Mouse (Mus musculus): ENCODE measurements around the gene Fpr1. TPM values are rescaled to one million over a fixed set of nuclear protein-coding genes. Genes with fewer than 3 reads are reported as not detected.
A peak's percentile ranks its signal among the peaks of the same experiment; 100 is the strongest.
"Not testable (repeated sequence)": the region's sequence is repeated elsewhere in the genome, so short reads cannot be mapped to it uniquely, and the experiment has no call there.

Fpr1 gene
- total RNA-seq, 2 experiments from 2014 or later = not detected

DNA sequence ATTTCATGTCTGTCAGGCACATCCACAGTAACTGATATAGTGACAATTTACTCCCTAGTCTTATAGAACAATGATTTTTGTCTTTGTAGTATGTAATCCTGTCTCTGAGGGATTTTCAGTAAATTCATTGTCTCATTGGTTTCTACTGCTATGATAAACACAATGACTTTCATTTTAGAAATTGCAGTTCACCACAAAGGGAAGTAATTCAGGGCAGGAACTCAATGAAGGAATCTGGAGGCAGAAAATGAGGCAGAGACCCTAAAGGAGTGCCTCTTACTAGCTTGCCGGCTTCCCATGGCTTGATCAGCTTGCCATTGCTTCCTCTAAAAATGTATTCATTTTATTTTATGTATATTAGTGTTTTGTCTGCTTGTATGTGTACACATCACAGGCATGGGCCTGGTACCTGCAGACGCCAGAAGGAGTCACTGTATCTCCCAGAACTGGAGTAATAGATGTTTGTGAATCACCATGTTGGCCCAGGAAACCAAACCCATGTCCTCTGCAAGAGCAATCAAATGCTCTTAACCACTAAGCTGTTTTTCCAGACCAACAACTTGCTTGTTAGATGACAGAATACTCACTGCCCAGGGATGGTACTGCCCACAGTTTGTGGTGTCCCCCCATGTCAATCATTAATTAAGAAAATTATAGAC is 12.7 kb downstream of the Fpr1 start:
- no peak for TF ChIP-seq CTCF (conservative IDR thresholded peaks at IDR 0.05)
- Histone ChIP-seq H3K27ac (no peak overlapping the region), H3K4me3 (no peak overlapping the region)
- DNase-seq (ENCODE audit: low spot score in 2 of 2) = no peak

DNA sequence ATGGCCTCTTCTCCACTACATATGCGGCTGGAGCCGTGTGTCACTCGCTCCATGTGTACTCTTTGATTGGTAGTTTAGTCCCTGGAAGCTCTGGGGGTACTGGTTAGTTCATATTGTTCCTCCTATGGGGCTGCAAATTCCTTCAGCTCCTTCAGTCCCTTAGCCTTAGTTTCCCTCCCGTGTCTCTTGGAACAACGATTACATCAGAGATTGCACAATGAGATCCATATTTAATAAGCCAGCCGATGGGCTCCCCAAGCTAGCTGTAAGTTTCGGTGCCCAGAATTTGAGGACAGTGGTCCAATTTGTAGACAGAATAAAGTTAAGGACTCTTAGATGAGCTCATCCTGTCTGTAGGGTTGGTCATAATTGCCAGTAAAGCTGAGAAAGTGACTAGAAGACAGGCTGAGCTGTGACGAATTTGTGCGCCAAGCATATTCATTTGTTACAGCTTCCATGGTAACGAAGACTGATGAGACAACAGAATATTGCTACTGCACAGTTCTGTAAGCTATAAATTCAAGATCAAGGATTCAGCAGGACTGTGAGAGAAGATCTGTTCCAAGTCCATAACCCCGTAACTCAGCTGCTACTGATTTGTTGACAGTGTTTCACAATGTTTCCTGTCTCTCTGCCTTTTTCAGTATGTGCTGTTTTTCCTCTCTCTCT is 16.8 kb downstream of the Fpr1 start:
- Histone ChIP-seq H3K4me3 (no peak overlapping the region), H3K27ac (no peak overlapping the region)
- peak in 1 of 2 experiments; percentile 44 for DNase-seq (ENCODE audit: low spot score in 2 of 2)
- no peak for TF ChIP-seq CTCF (conservative IDR thresholded peaks at IDR 0.05)

DNA sequence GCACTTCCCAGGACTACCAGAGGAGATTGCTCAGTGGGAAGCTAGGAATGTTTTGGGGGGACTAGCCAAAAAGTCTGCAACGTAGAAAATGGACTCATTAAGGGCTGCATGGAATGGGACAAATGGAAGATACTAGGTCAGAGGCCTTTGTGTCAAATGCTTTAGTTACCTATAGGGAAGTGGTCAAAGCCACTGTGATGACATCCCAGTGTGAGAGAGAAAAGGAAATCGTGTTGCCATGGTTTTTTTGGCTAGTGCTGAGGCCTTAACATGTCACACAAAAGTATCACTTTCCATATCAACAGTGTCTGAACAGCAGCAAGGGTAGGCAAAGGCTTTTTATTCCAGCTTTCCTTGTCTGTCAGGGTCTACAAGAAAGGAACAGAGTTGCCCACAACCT is 18.6 kb downstream of the Fpr1 start:
- no peak overlapping the region for H3K4me3 ChIP-seq
- H3K27ac ChIP-seq = no peak overlapping the region
- DNase-seq (ENCODE audit: low spot score in 2 of 2) = no peak
- no peak for TF ChIP-seq CTCF (conservative IDR thresholded peaks at IDR 0.05)

DNA sequence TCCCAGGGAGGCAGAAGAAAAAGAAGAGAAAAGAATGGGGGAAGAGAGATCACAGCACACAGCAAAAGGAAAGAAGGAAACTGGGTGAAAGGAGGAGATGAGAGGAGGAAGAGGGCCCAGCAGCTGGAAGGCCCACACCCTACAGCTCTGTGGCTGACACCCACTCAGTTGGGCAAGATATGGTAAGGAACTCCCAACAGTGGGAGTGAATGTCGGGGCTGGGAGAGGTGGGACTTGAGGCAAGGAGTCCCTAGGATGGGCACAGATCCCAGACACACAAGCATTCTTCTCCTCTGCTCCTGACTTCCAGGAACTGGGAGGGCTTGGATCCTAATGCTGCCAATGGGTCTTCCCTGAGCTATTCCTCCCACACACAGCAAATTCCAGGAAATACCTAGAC is 21.4 kb downstream of the Fpr1 start:
- DNase-seq (ENCODE audit: low spot score in 2 of 2) = no peak
- TF ChIP-seq CTCF (conservative IDR thresholded peaks at IDR 0.05) = no peak
- no peak overlapping the region for H3K4me3 ChIP-seq
- H3K27ac ChIP-seq = no peak overlapping the region

DNA sequence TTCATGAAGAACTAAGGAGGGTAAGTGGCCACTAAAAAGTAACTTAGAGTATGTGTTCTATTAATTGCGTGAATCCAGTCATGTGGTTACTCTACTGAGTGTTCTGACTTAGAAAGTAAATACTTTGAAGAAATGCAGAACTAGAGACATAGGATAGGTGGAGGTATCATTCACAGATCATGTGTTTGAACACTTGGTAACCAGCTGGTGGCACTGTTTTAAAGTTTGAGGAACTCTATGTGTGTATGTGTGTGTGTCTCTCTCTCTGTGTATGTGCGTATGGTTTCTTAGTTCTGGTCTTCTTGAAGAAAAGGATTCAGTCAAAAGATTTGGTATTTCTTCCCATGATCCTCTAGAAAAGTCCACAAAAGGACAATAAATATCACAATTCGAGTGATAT is 23.6 kb downstream of the Fpr1 start:
- DNase-seq (ENCODE audit: low spot score in 2 of 2) = no peak
- no peak overlapping the region for H3K27ac ChIP-seq
- no peak overlapping the region for H3K4me3 ChIP-seq
- TF ChIP-seq CTCF (conservative IDR thresholded peaks at IDR 0.05) = peak; percentile 35

GRCm38 (mm10) chr17:17857446-17857845 is 26.3 kb downstream of the Fpr1 start:
- no peak for TF ChIP-seq CTCF (conservative IDR thresholded peaks at IDR 0.05)
- DNase-seq (ENCODE audit: low spot score in 2 of 2) = no peak
- H3K4me3 ChIP-seq = no peak overlapping the region
- no peak overlapping the region for H3K27ac ChIP-seq

DNA sequence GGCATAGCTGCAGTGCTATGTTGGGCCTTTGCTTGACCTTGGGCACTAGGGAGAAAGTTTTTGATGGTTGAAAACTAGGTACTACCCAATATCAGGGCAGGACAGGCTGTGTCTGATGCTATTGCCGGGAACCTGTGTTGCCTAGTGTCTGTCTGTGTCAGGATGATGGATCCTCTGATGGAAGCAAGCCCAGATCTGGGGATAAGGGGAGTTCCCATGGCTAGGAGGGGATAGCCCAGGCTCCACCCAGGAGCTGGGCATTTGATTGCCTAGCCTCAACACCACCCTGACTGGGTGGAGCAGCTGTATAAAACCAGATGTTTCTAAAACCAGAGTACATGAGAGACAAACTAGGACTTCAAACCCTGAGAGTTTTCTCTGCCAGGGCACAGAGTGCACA is 27.1 kb downstream of the Fpr1 start:
- no peak for TF ChIP-seq CTCF (conservative IDR thresholded peaks at IDR 0.05)
- H3K27ac ChIP-seq = no peak overlapping the region
- DNase-seq (ENCODE audit: low spot score in 2 of 2) = no peak
- H3K4me3 ChIP-seq = no peak overlapping the region

DNA sequence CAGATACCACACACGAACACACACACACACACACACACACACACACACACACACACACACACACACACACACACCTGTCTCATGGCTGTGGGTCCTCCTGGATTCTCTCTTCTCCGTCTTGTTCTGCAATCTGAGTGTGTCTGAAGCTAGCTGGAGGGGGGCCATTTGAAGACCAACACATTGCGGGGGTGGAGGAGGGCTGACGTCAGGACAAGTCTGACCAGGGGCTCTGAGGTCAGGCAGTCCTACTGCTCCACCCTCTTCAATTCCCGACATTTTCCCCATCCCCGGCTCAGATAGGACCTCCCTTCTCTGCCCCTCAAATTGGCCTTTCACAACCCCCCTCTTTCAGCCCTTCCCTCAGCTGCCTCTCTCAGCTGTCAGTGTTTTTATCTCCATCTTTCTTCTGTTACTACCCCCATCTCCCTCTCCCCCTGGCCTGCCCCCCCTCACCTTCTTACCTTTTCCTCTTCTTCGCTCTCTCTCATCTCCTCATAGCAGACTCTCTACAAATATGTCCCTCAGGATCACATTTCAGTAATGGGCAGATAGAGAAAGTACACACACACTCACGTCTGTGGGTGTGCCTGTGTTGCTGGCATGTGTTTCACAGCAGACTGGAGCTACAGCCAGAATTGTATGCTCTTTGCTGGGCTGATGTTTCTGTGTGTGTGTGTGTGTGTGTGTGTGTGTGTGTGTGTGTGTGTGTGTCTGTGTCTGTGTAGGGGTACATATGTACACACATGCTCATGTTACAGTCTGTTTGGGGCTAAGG is 28.5 kb downstream of the Fpr1 start, which contains the start of gene Has1:
Gene Has1, minus strand, starts transcription at position 142 of the 775 bp plus-strand sequence.
- no peak for TF ChIP-seq CTCF (conservative IDR thresholded peaks at IDR 0.05)
- no peak within 1 kb of the TSS for H3K4me3 ChIP-seq
- H3K27ac ChIP-seq = no peak within 1 kb of the TSS
- DNase-seq (ENCODE audit: low spot score in 2 of 2) = no peak

- no peak for TF ChIP-seq CTCF (conservative IDR thresholded peaks at IDR 0.05)
- no peak overlapping the region for H3K27ac ChIP-seq
- peak overlapping the region; percentile 44 for H3K4me3 ChIP-seq
- no peak for DNase-seq (ENCODE audit: low spot score in 2 of 2)
These were observed 33.6 kb downstream of the Fpr1 start for GRCm38 (mm10) chr17:17849906-17850712.

- DNase-seq (ENCODE audit: low spot score in 2 of 2) = no peak
- H3K4me3 ChIP-seq = no peak overlapping the region
- no peak overlapping the region for H3K27ac ChIP-seq
- TF ChIP-seq CTCF (conservative IDR thresholded peaks at IDR 0.05) = no peak
These were observed 34.8 kb downstream of the Fpr1 start for GRCm38 (mm10) chr17:17848988-17849387.

- Histone ChIP-seq H3K27ac (no peak overlapping the region), H3K4me3 (no peak overlapping the region)
- peak; percentile 68 for TF ChIP-seq CTCF (conservative IDR thresholded peaks at IDR 0.05)
- no peak for DNase-seq (ENCODE audit: low spot score in 2 of 2)
These were observed 38.3 kb downstream of the Fpr1 start for GRCm38 (mm10) chr17:17845187-17846027.

DNA sequence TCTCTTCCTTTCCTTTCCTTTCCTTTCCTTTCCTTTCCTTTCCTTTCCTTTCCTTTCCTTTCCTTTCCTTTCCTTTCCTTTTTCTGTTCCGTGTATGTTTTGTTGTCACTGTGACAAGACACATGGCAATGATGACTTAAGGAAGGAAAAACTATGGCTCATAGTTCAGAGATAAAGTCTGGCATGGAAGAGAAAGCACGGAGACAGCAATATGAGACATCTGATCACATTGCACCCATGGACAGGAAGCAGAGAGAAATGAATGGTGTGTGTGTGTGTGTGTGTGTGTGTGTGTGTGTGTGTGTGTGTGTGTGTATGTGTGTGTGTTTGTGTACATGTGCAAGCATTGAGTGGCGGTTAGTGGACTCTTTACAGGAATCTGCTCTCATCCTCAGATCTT is 39.1 kb downstream of the Fpr1 start:
- H3K27ac ChIP-seq; DNase-seq (ENCODE audit: low spot score in 2 of 2); H3K4me3 ChIP-seq: not testable (repeated sequence)
